Mouse (Mus musculus): ENCODE measurements around the gene Dbndd2. TPM values are rescaled to one million over a fixed set of nuclear protein-coding genes. Genes with fewer than 3 reads are reported as not detected.

Gene Dbndd2
- polyA plus RNA-seq, 1 experiment: 24.8 TPM

DNA sequence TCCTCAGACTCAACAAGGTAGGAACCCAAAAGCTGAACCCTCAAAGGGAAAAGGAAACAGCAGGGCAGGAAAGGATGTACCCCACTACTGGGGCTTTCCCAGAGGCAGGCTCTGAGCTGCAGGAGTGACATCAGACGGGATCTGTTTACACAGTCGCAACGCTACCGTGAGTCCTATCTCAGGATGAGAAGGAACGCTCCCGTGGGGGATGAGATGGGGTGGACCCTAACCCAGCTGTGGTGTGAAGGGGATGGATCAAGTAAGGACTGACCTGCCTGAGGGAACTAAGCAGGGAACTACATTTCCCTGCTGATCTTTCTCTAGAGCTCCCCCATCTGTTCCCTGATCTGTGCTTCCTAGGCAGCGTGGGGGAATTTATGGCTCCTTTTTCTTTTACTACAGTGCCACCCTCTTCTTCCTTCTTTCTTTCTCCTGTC is 29.0 kb upstream of the Dbndd2 start, which contains the start of gene Sys1:
Gene Sys1 (plus strand): TSS at position 101 of the 437 bp plus-strand sequence.
- 16% methylated on average over 7 of the region's 7 CpGs for WGBS
- DNase-seq: no peak
- Histone ChIP-seq H3K27me3 (ENCODE audit: control insufficient read depth, insufficient read depth, low read length) (no peaks in the 10 kb centered on the region), H3K36me3 (ENCODE audit: control insufficient read depth, insufficient read depth, low read length) (no peaks in the 10 kb centered on the region), H3K27ac (ENCODE audit: control insufficient read depth, insufficient read depth, low read length) (no peak within 1 kb of the TSS), H3K4me1 (replicated peaks; ENCODE audit: control insufficient read depth, insufficient read depth, low read length) (peaks cover 8% of the 10 kb centered on the region), H3K4me3 (ENCODE audit: control insufficient read depth, insufficient read depth, low read length) (no peak within 1 kb of the TSS)
- TF ChIP-seq CTCF (IDR thresholded peaks at IDR 0.05; ENCODE audit: borderline replicate concordance, control insufficient read depth, extremely low read depth, insufficient read depth, low read length, poor library complexity): no peak
- no peak for TF ChIP-seq POLR2A (IDR thresholded peaks at IDR 0.05; ENCODE audit: control insufficient read depth, extremely low read depth, insufficient read depth, low read length, poor library complexity)

DNA sequence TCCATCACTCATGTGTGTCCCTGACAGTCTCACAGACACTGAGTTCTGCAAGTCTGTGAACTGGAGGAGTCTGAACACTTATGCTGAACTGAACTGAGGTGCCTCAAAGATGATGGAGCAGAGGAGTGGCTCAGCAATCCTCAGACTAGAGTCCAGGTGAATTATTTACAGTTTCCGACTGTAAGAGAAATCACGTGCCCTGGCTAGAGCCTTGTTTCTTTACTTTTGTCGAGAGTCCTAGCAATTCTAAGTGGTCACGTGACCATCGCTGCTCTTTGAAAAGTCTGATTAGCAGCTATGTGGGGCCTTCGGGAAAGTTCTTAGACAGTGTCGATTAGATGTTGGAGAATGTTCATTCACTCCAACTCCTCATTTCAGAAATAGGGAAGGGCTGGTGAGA is 28.0 kb upstream of the Dbndd2 start:
- Histone ChIP-seq H3K36me3 (ENCODE audit: control insufficient read depth, insufficient read depth, low read length) (no peaks in the 10 kb centered on the region), H3K4me3 (ENCODE audit: control insufficient read depth, insufficient read depth, low read length) (no peak overlapping the region), H3K4me1 (replicated peaks; ENCODE audit: control insufficient read depth, insufficient read depth, low read length) (peaks cover 6% of the 10 kb centered on the region), H3K27me3 (ENCODE audit: control insufficient read depth, insufficient read depth, low read length) (no peaks in the 10 kb centered on the region), H3K27ac (ENCODE audit: control insufficient read depth, insufficient read depth, low read length) (no peak overlapping the region)
- DNase-seq: no peak
- WGBS: 42% methylated on average over 7 of the region's 7 CpGs
- no peak for TF ChIP-seq POLR2A (IDR thresholded peaks at IDR 0.05; ENCODE audit: control insufficient read depth, extremely low read depth, insufficient read depth, low read length, poor library complexity)
- TF ChIP-seq CTCF (IDR thresholded peaks at IDR 0.05; ENCODE audit: borderline replicate concordance, control insufficient read depth, extremely low read depth, insufficient read depth, low read length, poor library complexity): no peak

DNA sequence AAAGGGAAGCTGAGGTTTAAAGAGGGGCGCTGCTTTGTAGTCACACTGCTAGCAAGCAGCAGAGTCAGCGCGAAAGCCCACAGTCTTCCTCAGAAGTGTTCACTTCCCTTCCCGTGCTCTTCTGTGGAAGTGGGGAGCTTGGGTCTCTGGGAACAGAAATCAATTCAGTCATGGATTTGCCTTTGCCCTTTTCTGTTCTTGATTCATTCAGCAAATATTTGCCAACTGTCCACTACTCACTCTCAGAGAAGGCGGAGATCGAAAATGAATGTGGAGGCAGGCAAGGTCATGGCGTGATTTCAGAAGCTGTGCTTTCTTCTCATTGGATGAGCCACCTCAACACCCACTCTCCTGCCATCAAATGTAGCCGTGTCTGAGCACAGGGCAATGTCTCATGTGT is 27.4 kb upstream of the Dbndd2 start:
- Histone ChIP-seq H3K27me3 (ENCODE audit: control insufficient read depth, insufficient read depth, low read length) (no peaks in the 10 kb centered on the region), H3K4me1 (replicated peaks; ENCODE audit: control insufficient read depth, insufficient read depth, low read length) (peaks cover 6% of the 10 kb centered on the region), H3K27ac (ENCODE audit: control insufficient read depth, insufficient read depth, low read length) (no peak overlapping the region), H3K36me3 (ENCODE audit: control insufficient read depth, insufficient read depth, low read length) (peaks cover 4% of the 10 kb centered on the region), H3K4me3 (ENCODE audit: control insufficient read depth, insufficient read depth, low read length) (no peak overlapping the region)
- 19% methylated on average over 8 of the region's 8 CpGs for WGBS
- no peak for TF ChIP-seq CTCF (IDR thresholded peaks at IDR 0.05; ENCODE audit: borderline replicate concordance, control insufficient read depth, extremely low read depth, insufficient read depth, low read length, poor library complexity)
- TF ChIP-seq POLR2A (IDR thresholded peaks at IDR 0.05; ENCODE audit: control insufficient read depth, extremely low read depth, insufficient read depth, low read length, poor library complexity): no peak
- no peak for DNase-seq

GRCm38 (mm10) chr2:164460745-164461551 is 25.0 kb upstream of the Dbndd2 start, which contains the start of gene Gm20458:
Gm20458 (plus strand) TSS chr2:164460967.
- peak; percentile 95 for DNase-seq
- Histone ChIP-seq H3K27ac (ENCODE audit: control insufficient read depth, insufficient read depth, low read length) (peak within 1 kb of the TSS; percentile 14; the same call in 1 of the 2 replicates), H3K36me3 (ENCODE audit: control insufficient read depth, insufficient read depth, low read length) (peaks cover 19% of the 10 kb centered on the region), H3K4me3 (ENCODE audit: control insufficient read depth, insufficient read depth, low read length) (peak within 1 kb of the TSS; percentile 94), H3K27me3 (ENCODE audit: control insufficient read depth, insufficient read depth, low read length) (no peaks in the 10 kb centered on the region), H3K4me1 (replicated peaks; ENCODE audit: control insufficient read depth, insufficient read depth, low read length) (peaks cover 6% of the 10 kb centered on the region)
- WGBS: under 1% methylated on average over 75 of the region's 79 CpGs
- 0 out of 2 replicates have a peak, but pooled peaks have one; percentile 39 for TF ChIP-seq CTCF (IDR thresholded peaks at IDR 0.05; ENCODE audit: borderline replicate concordance, control insufficient read depth, extremely low read depth, insufficient read depth, low read length, poor library complexity)
- TF ChIP-seq POLR2A (IDR thresholded peaks at IDR 0.05; ENCODE audit: control insufficient read depth, extremely low read depth, insufficient read depth, low read length, poor library complexity): peak; percentile 62; the same call in 1 of the 2 replicates

- H3K36me3 ChIP-seq (ENCODE audit: control insufficient read depth, insufficient read depth, low read length): peaks cover 19% of the 10 kb centered on the region
- no peak overlapping the region for H3K27ac ChIP-seq (ENCODE audit: control insufficient read depth, insufficient read depth, low read length)
- no peak for DNase-seq
- TF ChIP-seq POLR2A (IDR thresholded peaks at IDR 0.05; ENCODE audit: control insufficient read depth, extremely low read depth, insufficient read depth, low read length, poor library complexity) (no peak), CTCF (IDR thresholded peaks at IDR 0.05; ENCODE audit: borderline replicate concordance, control insufficient read depth, extremely low read depth, insufficient read depth, low read length, poor library complexity) (no peak)
- peaks cover 6% of the 10 kb centered on the region for H3K4me1 ChIP-seq (replicated peaks; ENCODE audit: control insufficient read depth, insufficient read depth, low read length)
- no peak overlapping the region for H3K4me3 ChIP-seq (ENCODE audit: control insufficient read depth, insufficient read depth, low read length)
- no peaks in the 10 kb centered on the region for H3K27me3 ChIP-seq (ENCODE audit: control insufficient read depth, insufficient read depth, low read length)
These were observed 20.7 kb upstream of the Dbndd2 start for GRCm38 (mm10) chr2:164465161-164465560.

DNA sequence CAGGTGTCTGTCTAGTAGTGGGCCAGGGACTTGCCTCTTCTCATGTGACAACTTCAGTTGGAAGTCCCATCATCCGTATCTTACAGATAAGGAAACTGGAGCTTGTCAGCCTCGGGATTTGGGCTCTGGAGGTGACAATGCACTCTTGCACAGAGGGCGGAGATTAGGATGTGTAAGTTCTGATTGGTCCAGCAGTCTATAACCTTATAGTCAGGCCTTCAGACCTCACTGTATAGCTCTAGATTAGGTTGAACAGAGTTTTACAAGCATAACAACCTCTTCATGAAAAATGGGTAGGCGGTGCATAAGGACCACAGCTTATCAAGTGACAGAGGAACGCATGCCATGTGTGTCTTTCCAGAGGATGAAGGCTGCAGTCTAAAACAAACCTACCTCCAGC is 19.1 kb upstream of the Dbndd2 start:
- Histone ChIP-seq H3K27ac (ENCODE audit: control insufficient read depth, insufficient read depth, low read length) (no peak overlapping the region), H3K4me3 (ENCODE audit: control insufficient read depth, insufficient read depth, low read length) (no peak overlapping the region), H3K36me3 (ENCODE audit: control insufficient read depth, insufficient read depth, low read length) (peaks cover 19% of the 10 kb centered on the region), H3K27me3 (ENCODE audit: control insufficient read depth, insufficient read depth, low read length) (no peaks in the 10 kb centered on the region), H3K4me1 (replicated peaks; ENCODE audit: control insufficient read depth, insufficient read depth, low read length) (peaks cover under 1% of the 10 kb centered on the region; the same call in 1 of the 2 replicates)
- WGBS: 88% methylated on average over 5 of the region's 5 CpGs
- DNase-seq: no peak
- TF ChIP-seq CTCF (IDR thresholded peaks at IDR 0.05; ENCODE audit: borderline replicate concordance, control insufficient read depth, extremely low read depth, insufficient read depth, low read length, poor library complexity): no peak
- no peak for TF ChIP-seq POLR2A (IDR thresholded peaks at IDR 0.05; ENCODE audit: control insufficient read depth, extremely low read depth, insufficient read depth, low read length, poor library complexity)

Measured in thymus, adult 2 months (tissue).